Mouse (Mus musculus) urinary bladder, postnatal 25 days (tissue): ENCODE results near the gene Fgf18.

Experiments
- DNase-seq: peaks from one replicate; pipeline ENCODE4 v3.0.0; 2022; ENCODE audit warnings: low spot score

Fgf18 gene

DNA sequence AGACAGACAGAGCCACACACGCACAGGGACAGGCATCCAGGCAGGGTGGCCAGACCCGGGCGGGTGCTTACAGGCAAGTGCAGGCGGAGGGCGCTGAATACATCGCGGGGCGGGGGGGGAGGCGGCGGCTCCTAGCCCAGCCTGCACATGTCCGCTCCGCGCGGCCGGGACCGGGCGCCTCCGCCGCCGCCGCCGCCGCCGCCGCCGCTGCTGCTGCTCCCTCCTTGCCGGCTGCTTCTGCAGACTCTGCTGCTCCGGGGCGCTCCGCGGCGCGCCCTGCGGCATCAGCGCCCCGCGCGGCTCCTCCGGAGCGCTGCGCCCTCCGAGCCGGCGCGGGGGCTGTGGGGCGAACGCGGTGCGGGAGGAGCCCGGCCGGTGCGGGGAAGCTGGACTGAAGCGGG is at the start of gene Fgf18:
Fgf18 (minus strand) TSS at position 230 of the 401 bp plus-strand sequence.
- DNase-seq: no peak

DNA sequence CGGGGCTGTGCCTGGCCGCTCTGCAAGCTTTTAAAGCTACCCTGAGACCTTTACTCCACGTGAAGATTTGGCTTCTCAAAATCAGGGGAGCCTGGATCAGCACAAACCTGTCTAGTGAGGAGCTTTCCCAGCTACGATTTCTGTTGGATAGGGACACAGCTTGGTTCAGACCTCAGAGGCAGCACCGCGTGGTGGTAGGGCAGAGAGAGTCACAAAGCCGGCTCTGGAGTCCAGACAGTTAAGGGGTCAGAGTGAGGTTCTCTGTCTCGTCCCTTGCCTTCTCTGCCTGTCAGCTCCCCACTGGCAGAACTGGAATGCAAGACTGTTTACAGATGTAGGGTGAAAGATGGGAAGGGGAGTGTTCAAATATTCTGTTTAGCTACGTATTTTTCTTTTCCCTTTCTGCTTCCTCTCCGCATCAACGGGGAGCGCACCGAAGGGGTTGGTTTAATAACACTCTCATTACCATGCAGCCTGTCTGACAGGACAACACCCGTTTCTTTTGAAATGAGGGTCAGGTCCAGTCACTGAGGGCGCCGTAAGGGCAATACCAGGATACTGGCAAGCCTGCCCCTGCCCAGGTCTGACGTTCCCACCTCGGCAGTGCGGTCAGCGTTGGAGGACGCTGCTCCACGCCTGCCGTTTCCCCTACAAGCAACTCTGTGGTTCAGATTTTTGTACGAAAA is 49.4 kb upstream of the Fgf18 start:
- no peak for DNase-seq

DNA sequence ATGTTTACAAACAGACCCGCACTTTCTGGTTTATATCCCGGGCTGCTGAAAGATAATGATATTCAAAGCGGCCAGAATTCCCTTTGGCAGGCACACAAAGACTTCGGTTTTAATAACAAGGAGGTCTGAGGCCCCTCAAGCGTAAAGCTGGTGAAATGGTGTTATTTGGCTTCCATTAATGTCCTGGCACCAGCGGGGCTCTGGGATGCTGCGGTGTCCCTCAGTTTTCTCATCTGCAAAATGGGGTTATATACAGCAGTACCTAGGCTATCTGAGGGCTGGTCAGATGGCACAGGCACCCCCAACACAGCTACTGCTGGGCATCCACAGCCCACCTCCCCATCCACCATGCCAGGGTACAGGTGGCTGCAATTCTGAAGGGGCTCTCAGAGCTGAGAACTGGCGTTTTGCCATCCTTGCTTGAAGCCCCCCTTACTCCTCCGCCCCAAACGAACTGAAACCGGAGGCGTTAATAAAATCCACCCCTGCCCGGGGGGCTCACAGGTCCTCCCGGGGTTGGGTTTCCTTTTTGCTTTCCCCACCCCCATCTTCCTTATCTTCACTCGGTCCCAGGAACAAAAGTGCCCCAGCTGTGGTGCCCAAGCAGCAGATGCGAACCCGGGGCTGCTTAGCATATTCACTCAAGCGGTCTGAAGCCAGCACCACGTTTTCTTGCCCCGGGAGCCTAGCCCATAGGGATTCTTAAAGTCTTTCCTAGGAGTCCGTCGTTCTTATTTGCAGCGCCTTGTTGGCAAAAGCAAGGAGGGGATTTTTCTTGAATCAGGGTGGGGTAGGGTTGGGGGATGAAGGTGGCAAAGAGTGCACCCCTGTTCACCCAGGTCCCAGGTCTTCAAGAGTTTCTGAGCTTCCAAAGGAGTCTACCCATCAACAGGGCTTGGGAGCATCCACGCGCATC is 48.6 kb upstream of the Fgf18 start:
- no peak for DNase-seq

DNA sequence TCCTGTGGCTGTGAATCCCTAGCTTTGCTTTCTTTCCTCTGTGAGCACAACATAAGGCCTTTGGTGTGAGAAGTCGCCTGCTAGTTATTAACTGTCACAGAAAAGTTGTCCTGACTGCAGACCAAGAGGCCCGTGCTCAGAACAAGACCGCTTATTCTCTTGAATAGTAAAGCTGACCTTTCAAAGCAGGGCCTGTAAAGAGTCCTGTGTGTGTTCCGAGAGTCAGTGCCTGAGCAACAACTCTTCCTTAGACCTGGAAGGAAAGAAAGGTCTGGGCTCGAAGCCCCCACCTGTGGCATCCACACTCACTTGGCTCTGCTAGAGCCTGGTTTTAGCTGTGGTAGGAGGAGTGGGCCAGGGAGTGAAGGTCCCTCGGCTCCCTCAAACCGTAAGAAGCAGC is 47.9 kb upstream of the Fgf18 start:
- no peak for DNase-seq

DNA sequence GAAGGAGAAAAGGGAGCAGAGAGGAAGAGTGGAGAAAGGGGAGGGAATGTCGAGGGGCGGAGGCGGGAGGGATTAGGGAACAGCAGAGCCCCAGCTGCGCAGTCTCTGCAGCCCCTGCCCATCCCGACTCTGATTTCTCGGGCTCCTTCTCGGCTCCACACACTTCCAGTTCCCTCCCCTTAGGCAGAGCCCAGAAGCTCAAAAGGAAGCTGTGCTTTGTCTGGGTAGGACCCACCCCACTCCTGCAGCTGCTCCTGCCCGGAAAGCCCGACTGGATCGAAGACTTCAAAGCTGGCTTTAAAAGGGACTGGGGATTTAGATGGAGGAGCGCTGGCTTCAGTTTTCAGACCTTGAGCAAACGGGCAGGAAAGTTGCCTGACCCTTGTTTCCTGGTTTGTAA is 46.5 kb upstream of the Fgf18 start:
- no peak for DNase-seq

DNA sequence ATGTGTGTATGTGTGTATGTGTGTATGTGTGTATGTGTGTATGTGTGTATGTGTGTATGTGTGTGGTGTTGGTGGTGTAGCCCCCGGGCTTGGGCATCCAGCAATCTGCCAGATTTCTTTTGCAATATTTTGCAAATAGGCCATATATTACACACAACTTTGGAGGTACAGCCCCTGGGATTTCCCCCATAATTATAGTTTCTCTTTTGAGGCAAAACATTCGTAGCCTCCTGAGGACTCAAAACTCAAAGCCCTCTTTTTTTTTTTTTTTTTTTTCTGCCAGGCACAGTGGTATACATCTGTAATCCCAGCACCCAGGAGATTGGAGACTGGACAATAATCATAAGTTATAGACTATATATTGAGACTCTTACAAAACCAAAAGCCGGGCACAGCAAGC is 34.6 kb upstream of the Fgf18 start:
- DNase-seq: no peak

DNA sequence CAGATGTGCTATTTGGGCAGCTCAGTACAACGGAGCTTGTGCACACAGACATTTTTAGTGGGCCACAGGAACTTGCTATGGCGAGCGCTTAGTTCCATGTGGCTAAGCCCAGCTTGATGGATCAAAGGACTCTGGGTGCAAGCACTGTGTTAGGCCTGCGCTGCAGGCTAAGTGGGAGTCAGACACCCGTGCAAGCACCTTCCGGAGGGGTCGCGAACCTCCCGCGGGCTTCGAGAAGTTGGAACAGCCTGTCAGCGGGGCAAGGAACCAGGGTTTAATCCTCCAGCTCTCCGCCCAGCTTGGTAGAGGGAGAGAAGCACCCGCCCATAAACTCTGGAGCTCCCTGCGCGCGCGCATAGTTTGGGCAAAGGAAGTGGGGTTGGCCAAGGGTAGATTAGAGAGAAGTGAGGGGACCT is 33.5 kb upstream of the Fgf18 start:
- no peak for DNase-seq

DNA sequence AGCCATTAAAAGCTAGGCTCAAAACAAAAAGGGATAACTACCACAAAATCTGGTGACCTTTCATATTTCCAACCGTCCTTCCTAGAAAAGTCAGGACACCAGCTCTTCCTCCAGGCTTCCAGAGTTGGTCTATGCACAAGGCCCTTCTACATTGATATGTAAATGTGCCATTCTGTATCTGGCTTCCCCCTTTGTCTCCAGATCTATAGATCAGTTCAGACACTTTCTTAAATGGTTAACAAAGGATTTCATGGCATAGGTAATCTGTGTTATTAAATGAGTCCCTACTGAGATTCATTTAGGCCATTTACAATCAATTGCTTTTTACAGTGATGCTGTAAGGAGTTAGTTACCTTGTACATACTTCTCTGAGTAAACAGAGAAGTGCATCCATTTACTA is 32.6 kb upstream of the Fgf18 start:
- no peak for DNase-seq

DNA sequence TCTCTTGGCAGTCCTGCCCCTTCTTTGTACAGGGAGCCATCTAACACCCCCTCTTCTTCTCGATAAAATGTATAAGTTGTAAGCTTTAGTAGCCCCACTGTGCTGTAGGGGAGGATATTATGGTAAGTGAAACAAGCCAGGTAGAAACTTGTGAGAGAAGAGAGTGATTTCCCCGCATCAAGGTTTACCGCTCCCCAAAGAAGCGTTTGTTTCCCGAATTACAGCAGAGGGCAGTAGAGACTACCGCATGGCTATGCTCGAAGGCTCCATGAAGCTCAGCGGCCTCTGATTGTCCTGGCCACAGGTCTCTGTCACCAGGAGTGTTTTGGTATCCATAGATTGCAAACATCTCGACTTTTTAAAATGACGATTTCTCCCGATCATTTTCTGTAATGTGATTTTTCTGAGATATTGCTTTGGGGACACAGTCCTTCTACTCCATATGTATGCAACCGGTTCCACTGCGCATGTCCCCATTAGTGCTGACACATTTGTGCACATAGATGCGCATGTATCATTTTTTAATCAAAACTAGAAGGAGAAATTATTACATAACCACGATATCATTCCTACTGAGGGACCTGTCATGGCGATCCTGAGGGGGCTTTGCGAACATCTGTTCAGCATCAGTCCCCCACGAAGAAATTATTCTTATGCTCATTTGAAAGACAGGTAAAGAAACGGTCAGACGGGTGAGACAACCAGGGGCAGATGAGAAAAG is 29.5 kb upstream of the Fgf18 start:
- DNase-seq: peak; percentile 15

DNA sequence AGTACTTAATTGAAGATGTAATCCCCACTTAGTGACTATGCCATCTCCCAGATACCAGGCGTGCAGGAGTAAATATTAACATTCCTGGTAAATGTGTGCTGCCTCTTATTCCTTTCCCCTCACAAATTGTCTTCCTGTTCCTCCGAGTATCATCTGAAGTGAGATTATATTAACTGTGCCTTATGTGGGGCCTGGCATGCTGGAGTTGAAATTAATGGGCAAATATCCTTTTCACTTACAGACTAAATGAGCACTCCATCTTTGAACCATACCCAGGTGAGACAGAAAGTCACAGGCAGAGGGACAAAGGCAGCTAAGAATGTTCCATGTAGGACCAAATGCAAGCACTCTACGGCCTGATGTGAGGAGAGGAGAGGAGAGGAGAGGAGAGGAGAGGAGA is 28.6 kb upstream of the Fgf18 start:
- no peak for DNase-seq

DNA sequence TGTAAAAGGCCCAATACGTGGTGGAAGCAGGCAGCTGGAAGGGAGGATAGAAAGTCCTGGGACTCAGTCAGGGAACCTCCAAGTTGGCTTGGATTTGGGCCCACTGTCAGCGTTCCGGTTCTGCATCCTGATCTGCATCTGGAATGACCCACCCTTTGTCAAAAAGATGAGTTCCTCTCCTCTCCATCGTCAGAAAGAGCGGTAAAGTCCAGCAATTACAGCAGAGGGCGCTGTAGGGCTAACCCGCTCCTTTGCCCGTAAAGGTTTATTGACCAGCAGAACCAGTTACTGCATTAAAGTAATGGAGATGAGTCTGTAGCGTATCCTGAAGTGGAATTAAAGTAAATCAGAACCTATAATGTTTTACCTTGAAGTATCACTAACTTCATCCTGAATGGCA is 23.3 kb upstream of the Fgf18 start:
- peak; percentile 49 for DNase-seq

DNA sequence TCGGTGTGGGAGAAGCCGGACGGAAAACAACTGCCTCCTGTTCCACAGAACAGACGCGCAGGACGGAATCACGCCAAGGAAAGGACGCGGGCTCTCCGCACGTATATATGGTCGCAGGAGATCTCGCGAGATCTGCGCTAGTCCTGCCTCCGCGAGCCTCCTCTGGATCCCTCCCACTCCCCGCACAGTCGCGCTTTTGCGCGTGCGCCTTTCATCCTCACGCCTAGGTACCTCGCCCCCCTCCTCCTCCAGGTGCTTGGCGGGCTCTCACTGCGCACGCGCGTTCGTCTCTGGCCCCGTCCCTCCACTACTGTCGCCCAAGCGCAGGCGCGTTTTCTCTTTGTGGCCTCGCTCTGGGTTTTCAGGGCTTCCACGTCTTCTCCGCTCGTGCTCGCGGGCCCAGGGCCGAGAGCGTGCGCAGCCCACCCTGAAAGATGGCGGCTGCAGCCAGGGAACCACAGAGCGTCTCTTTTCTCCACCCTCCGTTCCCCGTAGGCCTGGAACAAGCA is 15.9 kb upstream of the Fgf18 start, which contains the start of gene Npm1:
Npm1 (minus strand) TSS at position 209 of the 509 bp plus-strand sequence.
- DNase-seq: peak; percentile 99

DNA sequence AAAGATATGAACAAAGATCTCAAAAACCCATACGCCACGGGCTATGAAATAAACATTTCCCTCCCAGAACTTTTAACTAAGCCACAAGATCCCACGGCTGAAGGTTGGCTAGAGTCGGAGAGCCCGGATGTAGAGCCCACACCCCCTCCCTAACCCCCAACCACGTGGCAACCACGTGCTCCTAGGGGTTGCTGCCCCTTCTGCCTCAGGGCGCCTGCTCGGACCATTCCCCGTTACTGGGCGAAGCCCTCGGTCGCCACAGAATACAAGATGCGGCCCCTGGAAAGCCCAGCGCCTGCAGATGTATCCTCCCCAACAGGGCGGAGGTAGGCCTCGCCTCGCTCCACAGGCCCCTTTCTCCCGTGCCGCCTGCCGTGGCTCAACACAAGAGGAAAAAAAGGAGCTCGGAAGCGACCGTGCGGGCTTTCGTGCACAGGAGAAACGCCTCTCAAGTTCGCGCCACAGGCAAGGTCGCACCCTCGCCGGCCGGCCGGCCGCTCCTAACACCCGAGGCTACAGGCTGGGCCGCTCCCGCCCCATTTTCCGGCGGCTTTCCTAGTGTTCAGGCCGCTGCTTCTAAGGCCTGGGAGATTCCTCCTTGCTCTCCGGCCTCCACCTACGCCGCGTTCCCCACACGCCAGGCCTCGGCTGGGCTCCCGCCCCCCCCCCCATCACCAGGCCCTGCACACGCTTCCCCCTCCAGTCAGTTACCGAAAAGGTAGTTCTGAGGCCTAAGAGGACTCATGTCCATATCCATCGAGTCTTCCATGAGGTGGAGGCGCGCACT is 15.2 kb upstream of the Fgf18 start:
- peak; percentile 70 for DNase-seq

DNA sequence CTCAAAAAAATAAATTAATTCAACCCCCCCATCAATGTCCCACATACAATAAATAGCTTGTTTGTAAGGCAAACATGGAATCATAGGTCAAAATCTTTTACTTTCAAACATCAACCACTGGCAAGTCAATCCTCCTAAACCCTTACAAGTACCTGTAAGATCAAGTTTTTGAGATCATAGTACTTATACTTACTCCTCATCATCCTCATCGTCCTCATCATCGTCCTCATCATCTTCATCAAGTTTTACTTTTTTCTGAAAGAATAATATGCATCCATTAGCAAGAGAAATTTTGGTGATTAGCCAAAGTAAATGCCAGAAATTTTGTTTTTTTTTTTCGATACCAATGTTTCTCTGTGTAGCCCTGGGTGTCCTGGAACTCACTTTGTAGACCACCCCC is 12.5 kb upstream of the Fgf18 start:
- no peak for DNase-seq

DNA sequence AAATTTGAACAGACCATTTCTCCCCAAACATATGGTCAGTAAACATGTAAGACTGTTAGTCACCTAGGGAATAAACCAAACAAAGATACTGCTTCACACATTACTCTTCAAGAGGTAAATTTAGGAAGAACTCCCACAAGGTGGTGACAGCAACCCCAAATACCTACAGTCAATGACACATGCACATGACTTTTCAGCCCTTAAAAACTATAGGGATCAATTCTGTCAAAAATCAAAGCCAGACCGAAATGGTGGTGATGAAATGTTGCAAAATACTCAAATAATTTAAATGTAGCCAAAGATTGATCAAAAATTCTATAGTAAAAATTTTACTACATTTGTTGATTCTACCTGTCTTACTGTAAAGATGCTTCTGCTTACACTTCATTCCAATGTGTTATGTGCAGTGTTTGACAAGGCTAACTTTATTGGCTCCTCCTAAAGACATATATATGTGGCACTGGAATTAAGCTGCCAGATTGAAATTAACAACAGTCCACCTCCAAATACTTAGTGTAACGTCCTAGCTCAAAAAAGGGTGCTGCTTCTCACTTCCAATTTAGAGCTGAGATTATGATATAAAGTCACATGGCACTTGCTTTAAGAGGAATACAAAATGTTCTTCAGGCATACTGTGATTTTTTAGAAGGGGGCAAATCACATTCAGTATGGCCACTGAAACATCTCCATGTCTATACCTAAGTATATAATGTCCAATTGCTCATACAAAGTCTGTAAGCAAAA is 10.4 kb upstream of the Fgf18 start:
- no peak for DNase-seq

DNA sequence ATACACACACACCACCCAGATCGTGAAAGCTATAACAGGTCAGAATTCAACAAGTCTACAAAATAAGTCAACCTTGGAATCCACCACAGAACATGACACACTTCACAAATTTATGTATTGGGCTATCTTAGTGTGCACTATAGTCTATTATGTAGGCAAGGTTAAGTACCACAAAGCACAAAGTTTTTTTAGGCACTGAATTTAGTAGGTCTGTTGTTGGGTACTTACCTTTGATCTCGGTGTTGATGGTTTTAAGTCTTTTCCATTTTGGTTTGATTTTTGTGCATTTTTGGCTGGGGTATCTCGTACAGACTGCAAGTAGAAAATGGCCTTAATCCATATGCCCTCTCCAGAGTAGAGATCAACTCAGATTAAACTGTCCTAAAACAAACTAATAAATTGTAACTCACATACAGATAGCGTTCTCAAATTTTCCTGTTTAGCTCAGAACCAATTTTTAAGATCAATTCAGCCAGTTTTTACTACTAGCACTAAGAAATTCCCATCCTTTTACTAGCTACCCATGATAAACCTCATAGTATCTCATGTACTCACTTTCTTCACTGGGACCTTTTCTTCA is 9.3 kb upstream of the Fgf18 start:
- no peak for DNase-seq

DNA sequence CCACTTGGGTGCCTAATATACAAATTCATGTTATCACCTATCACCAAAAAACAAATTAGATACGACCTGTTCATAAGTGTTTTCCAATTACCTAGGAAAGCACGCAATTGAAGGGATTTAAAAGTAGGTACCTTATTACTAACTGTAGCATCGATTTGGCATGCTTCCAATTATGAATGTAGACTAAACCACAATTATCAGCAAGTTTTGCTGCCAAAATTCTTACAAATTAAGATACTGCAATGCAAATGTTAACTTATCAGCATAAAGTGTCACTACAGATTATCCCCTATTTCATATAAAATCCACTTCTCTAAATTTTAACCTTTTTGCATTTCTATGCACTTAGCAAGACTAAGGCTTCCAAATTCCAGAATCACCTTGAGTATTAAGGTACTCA is 7.3 kb upstream of the Fgf18 start:
- no peak for DNase-seq

DNA sequence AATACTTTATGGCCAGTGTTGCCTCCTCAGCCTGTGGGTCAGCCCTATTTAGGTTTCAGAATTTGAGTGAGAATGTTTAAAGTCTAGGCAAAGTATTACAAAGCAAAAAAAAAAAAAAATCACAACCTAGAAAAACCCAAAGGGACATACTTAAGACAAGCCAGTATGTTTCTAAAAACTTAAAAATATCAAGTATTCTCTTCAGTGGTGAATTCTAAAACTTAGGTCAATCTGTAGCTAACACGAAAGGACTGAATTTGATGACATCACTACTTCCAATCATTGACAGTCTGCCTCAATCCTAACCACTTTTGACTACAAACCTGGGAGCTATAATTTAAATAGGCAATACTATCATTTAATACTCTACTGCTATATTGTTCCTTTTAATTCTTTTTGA is 5.8 kb upstream of the Fgf18 start:
- DNase-seq: no peak

DNA sequence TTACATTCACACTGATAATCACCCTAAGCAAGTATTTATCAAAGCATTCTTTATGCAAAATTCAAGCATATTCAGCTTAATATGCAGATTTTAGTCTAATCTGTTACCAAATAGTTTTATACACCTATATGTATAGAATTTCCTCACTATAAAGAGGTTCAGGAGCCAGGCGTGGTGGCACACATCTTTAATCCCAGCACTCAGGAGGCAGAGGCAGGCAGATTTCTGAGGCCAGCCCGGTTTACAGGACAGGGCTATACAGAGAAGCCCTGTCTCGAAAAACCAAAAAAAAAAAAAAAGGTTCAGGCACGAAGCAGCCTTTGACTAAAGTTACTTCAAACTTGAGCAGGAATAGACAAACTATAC is 4.6 kb upstream of the Fgf18 start:
- no peak for DNase-seq

DNA sequence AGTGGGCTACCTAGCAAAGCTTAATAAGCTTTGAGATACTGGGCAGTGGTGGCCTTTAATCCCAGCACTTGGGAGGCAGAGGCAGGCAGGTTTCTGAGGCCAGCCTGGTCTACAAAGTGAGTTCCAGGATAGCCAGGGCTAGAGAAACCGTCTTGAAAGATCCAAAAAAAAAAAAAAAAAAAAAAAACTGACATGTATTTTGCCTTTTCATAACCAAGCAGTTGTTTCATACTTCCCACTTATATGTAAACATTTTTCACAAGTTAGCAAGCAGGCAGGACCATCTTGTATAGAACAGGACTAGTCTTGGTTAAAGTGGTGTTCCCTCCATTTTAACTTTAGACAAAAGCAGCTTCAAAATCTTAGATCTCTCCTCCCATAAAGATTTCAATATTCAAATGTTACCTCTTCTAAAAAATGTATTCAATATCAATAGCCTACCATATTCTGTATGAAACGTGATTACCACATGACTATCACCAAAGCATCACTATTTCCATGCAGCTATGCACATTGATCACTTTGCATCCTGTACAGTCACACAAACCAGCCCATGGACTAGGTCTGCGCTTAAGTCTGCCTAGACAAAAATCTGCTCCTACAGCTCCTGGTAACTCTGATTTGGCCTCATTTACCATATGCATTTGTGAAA is 4.1 kb upstream of the Fgf18 start:
- DNase-seq: no peak
